In genomic region chr4:135855536-135856222, GRCm38 (mm10) we compare ENCODE assay signal across 8 mouse cellular contexts. TPM values are rescaled to one million over a fixed set of nuclear protein-coding genes. Genes with fewer than 3 reads are reported as not detected.
DNase-seq lines count a peak whose midpoint lies in the region; ATAC-seq and TF ChIP-seq lines count a peak whose summit lies in the region.

Gene Srsf10 (plus strand): TSS chr4:135855747.

- H3K4me1 ChIP-seq in cortical plate, adult 2 months (ENCODE audit: control insufficient read depth, insufficient read depth, low read length) = peaks cover 1% of the 10 kb centered on the region; the same call in 1 of the 2 replicates

- peak; percentile 81 for TF ChIP-seq POLR2A in cortical plate, adult 2 months (IDR thresholded peaks at IDR 0.05; ENCODE audit: extremely low read depth, insufficient read depth, low read length)

- TF ChIP-seq CTCF in cortical plate, adult 2 months (IDR thresholded peaks at IDR 0.05; ENCODE audit: extremely low read depth, insufficient read depth, low read length) = no peak

- DNase-seq in gastrocnemius, postnatal 10 days = peak; percentile 96
- peak; percentile 94 to 98 for DNase-seq in left cerebral cortex, postnatal 10 days (ENCODE audit: extremely low spot score in 1 of 2, low spot score in 2 of 2)
- peak; percentile 95 for DNase-seq in right cerebral cortex, postnatal 25 days
- peak; percentile 97 for DNase-seq in urinary bladder, postnatal 4 days (ENCODE audit: low spot score in 2 of 2)

- H3K27ac ChIP-seq in cortical plate, adult 2 months (ENCODE audit: insufficient read depth, low read length) = peak within 1 kb of the TSS; percentile 96

- peak within 1 kb of the TSS; percentile 77 for H3K4me3 ChIP-seq in cortical plate, adult 2 months (ENCODE audit: insufficient read depth, low read length)

- intact Hi-C loops in left cerebral cortex, postnatal 10 days (cut with DNase I) = no loop called here

- peak; percentile 87 for ATAC-seq in activated CD4-positive, CD25-positive, alpha-beta regulatory T cell, adult 4 months
- peak; percentile 86 for ATAC-seq in inflammation-experienced regulatory T-cells, adult 6 months
- ATAC-seq in megakaryocyte-erythroid progenitor cell, adult 5-6 weeks (replicated peaks; ENCODE audit: low FRiP score, low TSS enrichment, poor library complexity, severe bottlenecking) = peak; percentile 76

RNA-seq across cellular contexts. Expression of gene Srsf10, which starts in this region (rescaled TPM):
- 100 to 1,000 TPM; 172 to 181 TPM for polyA plus RNA-seq in activated CD4-positive, CD25-positive, alpha-beta regulatory T cell, adult 4 months (2017; shearing (Covaris generic))
- polyA plus RNA-seq in cortical plate, adult 2 months (2012; rRNA removed) = 49.1 and 54.7 TPM in 2 replicates
- total RNA-seq in gastrocnemius, postnatal 10 days (2021) = 10 to 100 TPM; 47.2 to 59.0 TPM
- 100 to 1,000 TPM; 184 to 209 (median 207) TPM for polyA plus RNA-seq in inflammation-experienced regulatory T-cells, adult 6 months (2017; shearing (Covaris generic))
- 10 to 100 TPM; 70.1 to 74.8 TPM for total RNA-seq in left cerebral cortex, postnatal 10 days (2021)
- total RNA-seq in megakaryocyte-erythroid progenitor cell, adult 5-6 weeks (2014; fragmentation: Nextera tagmentation) = 272 and 280 TPM in 2 replicates
- total RNA-seq in megakaryocyte-erythroid progenitor cell, adult 5-6 weeks (2017) = 322 and 402 TPM in 2 replicates

Comparison
In these comparisons a context has a peak if more than half of its experiments do, and no peak if none do; other contexts are left out.
1. Peak in every context shown above with its lines: DNase-seq, ATAC-seq, H3K4me3 ChIP-seq and H3K27ac ChIP-seq.